Mouse (Mus musculus): ENCODE results near the gene Tle3. TPM values are rescaled to one million over a fixed set of nuclear protein-coding genes. Genes with fewer than 3 reads are reported as not detected.

Tle3 gene
- polyA plus RNA-seq, 1 experiment, result 121 TPM

DNA sequence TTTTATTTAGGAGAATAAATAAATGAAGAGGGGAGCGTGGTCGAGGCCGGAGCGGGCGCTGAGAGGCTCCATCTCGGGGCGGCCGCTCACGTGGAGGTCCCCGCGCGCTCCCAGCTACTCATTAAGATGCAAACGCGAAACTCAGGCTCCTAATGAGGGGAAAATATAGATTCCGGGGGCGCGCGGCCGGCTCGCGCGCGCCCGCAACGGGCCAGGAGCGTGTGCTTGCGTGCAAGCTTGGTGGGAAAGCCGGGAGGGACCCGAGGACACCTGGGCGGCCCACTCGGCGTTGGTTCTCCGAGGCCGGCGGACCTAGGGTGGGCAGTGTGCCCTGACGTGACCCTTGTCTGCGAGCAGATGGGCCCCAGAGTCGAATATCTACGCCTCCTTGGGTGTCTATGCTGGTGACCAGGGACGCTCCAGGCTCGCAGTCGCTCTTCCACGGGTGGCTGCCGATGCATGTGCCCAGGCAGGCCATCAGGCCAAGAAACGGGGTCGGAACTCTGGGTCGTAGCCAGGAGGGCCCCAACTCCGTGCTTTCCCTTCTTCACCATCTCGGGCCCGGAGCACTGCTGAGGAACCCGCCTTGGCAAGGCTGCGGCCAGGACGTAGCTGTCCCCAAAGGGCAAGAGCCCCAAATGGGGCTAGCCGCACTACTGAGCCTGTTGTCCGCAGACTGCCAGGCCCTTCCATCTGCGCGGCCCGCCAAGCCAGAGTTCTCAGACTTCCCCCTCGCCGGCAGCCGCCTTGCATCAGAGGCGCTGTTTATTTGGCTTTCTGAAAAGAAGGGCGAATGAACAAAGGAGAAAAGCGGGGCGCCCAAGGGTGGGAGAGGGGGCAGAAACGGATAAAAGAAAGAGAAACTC, 1.0 kb upstream of the Tle3 start:
- peak; percentile 8; the same call in 1 of the 2 replicates for TF ChIP-seq POLR2A (IDR thresholded peaks at IDR 0.05; ENCODE audit: borderline replicate concordance, extremely low read depth, insufficient read depth, insufficient read length, poor library complexity, severe bottlenecking)
- TF ChIP-seq CTCF (IDR thresholded peaks at IDR 0.05; ENCODE audit: borderline replicate concordance, extremely low read depth, insufficient read depth, insufficient read length), result no peak
- DNase-seq (ENCODE audit: low read depth), result peak; percentile 88

DNA sequence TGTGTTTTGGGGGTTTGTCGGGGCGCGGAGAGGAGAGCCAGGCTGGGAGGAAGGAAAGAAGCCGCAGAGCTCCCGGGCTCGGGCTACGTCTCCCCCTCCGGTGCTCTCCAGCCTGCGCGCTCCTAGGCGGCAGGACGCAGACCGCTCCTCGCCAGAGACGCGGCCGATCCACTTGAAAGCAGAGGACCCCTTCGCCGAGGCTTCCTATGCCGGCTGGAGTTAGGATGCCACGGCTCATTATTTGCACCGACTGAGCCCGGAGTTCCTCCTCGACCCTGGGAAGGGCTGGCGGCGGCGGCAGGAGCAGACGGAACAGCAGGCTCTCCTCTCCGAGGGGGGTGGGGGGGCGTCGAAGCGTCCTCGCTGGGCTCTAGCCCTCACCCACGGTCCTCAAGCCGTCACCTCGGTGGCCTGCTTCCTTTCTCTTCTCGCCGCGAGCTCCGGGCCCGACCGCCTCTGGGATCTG, 377 bp downstream of the Tle3 start:
- TF ChIP-seq POLR2A (IDR thresholded peaks at IDR 0.05; ENCODE audit: borderline replicate concordance, extremely low read depth, insufficient read depth, insufficient read length, poor library complexity, severe bottlenecking) (no peak), CTCF (IDR thresholded peaks at IDR 0.05; ENCODE audit: borderline replicate concordance, extremely low read depth, insufficient read depth, insufficient read length) (no peak)
- DNase-seq (ENCODE audit: low read depth), result no peak

DNA sequence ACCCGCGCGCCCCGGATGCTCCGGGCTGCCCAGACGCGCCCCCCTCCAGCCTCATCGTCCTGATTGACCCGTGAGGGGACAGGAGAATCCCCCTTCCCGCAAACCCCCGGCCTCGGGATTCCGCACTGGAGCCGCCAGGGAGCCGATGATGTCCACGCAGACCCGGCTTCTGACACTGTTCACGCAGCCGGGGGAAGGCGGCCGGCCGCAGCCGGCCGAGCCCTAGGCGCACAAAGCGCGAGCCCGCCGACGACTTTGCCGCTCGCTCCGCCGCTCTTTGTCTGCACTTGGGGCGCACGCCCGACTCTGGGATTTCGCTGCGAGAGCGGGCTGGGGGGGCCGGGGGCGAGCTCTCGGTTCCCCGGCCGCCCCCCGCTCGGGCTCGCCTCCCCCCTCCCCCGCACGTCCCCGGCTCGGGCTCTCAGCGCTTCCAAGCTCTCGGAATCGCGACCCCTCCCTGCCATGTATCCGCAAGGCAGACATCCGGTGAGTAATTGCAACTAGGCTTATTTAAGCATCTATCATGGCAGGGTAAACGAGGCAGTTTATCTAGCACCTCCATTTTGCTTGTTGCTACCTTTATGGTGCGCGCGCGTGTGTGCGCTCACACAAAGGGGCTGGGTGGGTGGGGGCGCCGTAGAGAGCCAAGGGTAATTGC, 939 bp downstream of the Tle3 start:
- TF ChIP-seq CTCF (IDR thresholded peaks at IDR 0.05; ENCODE audit: borderline replicate concordance, extremely low read depth, insufficient read depth, insufficient read length) (no peak; the same call in 1 of the 2 replicates), POLR2A (IDR thresholded peaks at IDR 0.05; ENCODE audit: borderline replicate concordance, extremely low read depth, insufficient read depth, insufficient read length, poor library complexity, severe bottlenecking) (no peak)
- peak; percentile 84 for DNase-seq (ENCODE audit: low read depth)

DNA sequence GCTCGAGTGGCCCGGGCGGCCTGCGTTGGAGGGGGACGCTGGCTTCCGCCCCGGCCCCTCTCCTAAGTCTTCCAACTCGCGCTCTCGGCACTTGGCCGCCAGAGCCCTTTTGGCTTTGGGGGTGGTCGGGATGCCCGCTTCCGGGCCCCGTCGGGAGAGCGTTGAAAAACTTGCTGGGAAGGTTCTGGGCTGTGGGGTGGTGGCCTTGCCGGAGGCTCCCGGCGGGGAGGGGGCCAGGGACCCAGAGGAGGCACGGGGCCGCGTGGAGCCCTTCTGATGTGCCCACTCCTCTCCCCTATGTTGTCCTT, 1.4 kb downstream of the Tle3 start:
- DNase-seq (ENCODE audit: low read depth), result no peak
- TF ChIP-seq POLR2A (IDR thresholded peaks at IDR 0.05; ENCODE audit: borderline replicate concordance, extremely low read depth, insufficient read depth, insufficient read length, poor library complexity, severe bottlenecking) (no peak), CTCF (IDR thresholded peaks at IDR 0.05; ENCODE audit: borderline replicate concordance, extremely low read depth, insufficient read depth, insufficient read length) (no peak)

DNA sequence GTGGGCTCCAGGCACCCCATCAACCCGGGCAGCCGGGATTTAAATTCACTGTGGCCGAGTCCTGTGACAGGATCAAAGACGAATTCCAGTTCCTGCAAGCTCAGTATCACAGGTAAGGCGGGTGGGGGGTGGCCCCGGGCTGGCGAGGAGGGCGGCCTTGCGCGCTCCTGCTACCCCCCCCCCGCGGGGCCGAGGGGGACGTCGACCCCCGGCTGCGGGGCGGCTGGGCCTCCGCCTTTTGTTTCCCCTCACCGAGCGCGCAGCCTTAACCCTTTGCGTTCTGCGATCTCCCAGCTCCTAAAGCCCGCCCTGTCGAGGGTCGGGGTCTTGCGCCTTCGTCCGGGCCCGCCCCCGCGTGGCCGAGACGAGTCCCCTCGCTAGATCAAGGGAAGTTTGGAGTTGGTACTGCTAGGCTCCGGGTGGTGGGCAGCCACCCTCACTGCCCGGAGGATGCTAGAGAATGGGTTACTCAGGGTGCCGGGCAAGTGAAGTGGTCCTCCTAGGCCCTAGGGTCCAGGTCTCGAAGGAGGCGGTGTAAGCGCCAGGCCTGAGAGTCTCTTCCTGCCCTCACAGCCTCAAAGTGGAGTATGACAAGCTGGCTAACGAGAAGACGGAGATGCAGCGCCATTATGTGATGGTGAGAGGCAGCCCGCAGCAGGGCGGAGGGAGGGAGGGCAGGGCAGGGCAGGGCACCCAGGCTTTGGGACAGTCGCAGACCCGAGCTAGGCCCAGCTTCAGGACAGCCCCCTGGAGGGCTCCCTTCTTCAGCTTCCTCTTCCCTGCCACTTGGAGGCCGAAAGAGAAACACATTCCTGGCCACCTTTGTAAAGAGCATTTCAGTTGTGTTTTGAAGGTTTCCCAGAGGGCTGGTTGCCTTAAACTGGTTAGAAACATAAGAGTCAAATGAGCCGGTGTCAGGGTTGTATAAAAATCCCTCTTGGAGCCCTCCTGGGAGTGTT, 2.1 kb downstream of the Tle3 start:
- TF ChIP-seq POLR2A (IDR thresholded peaks at IDR 0.05; ENCODE audit: borderline replicate concordance, extremely low read depth, insufficient read depth, insufficient read length, poor library complexity, severe bottlenecking), result no peak
- TF ChIP-seq CTCF (IDR thresholded peaks at IDR 0.05; ENCODE audit: borderline replicate concordance, extremely low read depth, insufficient read depth, insufficient read length), result peak; percentile 4; the same call in 1 of the 2 replicates

DNA sequence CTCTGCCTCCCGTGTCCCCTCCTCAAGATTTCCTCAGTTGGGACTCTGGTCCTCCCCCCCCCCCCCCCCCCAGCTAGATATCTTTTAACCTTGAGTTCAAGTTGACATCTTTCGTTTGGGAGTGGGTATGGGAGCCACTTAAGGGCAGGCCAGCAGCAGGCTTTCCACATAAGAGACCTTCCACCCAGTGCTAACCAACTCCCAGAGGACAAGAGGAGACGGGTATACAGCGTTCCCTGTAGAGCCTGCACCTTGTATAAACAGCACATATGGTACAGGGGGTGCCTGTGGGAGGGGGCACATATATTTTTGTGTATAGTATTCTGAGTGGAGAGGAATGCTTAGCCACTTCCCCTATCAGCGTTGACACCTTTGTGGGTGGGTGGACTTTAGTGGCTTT, 2.8 kb downstream of the Tle3 start:
- no peak for DNase-seq (ENCODE audit: low read depth)
- no peak for TF ChIP-seq POLR2A (IDR thresholded peaks at IDR 0.05; ENCODE audit: borderline replicate concordance, extremely low read depth, insufficient read depth, insufficient read length, poor library complexity, severe bottlenecking)
- TF ChIP-seq CTCF (IDR thresholded peaks at IDR 0.05; ENCODE audit: borderline replicate concordance, extremely low read depth, insufficient read depth, insufficient read length), result no peak

More for the DNA sequence above, 2.1 kb downstream of the Tle3 start:
- peak; percentile 83 for DNase-seq (ENCODE audit: low read depth)

DNA sequence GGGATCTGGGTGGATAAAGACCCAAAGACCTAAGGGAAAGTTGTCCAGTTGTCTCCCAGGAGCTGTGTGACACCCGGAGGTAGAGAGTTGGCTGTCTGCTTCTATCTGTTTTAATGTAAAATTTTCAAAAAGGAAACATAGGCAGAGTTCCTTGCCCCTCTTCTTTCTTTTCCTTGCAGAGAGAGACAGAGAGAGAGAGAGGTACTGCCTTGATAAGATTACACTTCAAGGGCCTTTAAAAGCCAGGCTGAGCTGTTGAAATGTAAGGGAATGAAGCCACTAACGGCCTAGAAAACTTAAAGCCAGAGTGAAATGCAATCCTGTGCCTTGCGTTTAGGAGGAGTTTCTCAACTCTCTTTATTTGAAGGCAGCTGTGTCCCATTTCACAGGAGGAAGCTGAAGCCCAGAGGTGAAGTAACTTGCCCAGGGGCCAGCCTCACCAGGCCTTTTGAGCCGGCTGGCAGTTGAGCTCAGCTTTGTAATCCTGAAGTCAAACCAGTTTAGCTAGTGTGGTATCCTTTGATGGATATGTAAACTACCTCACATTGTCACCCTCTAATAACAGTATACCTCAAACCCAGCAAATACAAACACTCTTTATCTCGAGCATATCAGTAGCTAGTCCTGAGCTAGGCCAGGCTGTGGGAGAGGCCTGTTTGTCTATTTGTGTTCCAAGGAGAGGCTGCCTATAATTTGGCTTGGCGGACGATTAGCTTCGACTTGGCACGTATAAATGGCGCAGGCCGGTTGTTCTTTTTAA, 3.8 kb downstream of the Tle3 start:
- peak; percentile 78 for DNase-seq (ENCODE audit: low read depth)
- no peak for TF ChIP-seq POLR2A (IDR thresholded peaks at IDR 0.05; ENCODE audit: borderline replicate concordance, extremely low read depth, insufficient read depth, insufficient read length, poor library complexity, severe bottlenecking)
- no peak for TF ChIP-seq CTCF (IDR thresholded peaks at IDR 0.05; ENCODE audit: borderline replicate concordance, extremely low read depth, insufficient read depth, insufficient read length)

DNA sequence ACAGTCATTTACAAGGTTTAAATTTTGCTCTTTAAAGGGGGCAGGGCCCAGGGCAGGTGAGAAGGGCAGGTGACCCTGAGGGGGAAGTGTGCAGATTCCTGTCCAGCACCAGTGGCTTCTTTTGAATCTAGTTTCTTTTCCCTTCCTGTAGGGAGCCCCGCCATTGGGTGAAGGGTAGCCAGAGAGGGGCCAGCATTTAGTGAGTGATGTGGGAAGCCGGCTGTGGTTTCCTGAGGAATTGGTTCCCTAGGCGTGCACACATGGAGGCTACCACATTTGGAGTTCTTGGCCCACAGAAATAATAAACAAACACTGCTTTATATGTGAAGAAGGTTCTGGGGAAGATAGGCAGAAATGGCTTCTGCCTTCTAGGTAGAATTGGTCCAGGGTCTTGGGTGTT, 4.5 kb downstream of the Tle3 start:
- DNase-seq (ENCODE audit: low read depth), result no peak
- TF ChIP-seq CTCF (IDR thresholded peaks at IDR 0.05; ENCODE audit: borderline replicate concordance, extremely low read depth, insufficient read depth, insufficient read length) (no peak), POLR2A (IDR thresholded peaks at IDR 0.05; ENCODE audit: borderline replicate concordance, extremely low read depth, insufficient read depth, insufficient read length, poor library complexity, severe bottlenecking) (no peak)

DNA sequence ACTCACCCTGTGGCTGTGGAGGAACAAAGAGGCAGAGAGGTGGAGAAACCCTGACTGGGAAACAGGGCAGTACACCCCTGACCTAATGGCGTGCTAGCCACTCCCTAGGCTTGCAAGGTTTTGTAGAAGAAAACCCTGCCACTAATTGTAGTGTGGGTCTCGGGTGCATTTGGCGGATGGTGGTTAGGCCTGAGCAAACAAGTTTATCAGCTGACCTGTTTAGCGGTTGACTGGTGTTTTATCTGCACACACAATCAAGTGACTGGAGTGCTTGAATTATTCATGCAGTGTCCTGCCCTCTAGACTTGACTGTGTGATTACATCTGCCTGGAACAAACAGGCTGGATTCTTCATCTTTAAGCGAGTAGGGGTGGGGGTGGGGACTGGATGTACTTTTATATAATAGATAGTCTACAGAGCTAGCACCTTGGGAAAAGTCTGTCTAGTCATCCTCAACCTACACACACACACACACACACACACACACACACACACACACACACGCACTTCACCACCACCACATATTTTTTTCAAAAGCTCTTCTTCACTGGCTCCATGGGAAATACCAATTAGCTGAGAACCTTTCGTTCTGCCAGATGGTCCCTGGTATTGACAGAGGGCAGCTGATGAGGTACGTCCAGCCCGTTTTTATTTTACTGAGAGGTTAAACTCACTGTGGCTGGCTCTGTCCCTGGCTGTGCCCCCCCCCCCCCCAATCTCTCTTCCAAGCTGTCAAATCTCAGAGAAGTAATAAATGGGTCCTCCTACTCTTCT, 5.7 kb downstream of the Tle3 start:
- peak; percentile 88 for DNase-seq (ENCODE audit: low read depth)
- TF ChIP-seq POLR2A (IDR thresholded peaks at IDR 0.05; ENCODE audit: borderline replicate concordance, extremely low read depth, insufficient read depth, insufficient read length, poor library complexity, severe bottlenecking) (no peak), CTCF (IDR thresholded peaks at IDR 0.05; ENCODE audit: borderline replicate concordance, extremely low read depth, insufficient read depth, insufficient read length) (no peak)

DNA sequence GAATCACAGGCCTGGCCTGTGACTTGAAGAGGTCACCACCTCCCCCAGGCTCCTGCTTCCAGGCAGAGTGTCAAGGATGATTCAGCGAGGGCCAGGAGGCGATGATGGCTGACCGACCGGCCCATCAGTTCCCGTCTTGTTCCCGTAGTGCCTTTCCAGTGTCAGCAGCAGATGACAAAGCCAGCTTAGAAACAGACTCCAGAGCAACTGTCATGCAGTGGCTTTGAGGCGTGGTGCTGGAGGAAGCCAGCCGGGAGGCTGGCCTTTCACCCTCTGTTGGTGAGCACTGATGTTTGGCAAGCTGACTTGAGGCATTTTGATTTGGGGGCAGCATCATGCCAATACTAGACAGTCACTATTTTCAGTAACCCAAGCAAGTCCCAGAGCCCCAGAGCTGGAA, 6.3 kb downstream of the Tle3 start:
- TF ChIP-seq CTCF (IDR thresholded peaks at IDR 0.05; ENCODE audit: borderline replicate concordance, extremely low read depth, insufficient read depth, insufficient read length) (no peak), POLR2A (IDR thresholded peaks at IDR 0.05; ENCODE audit: borderline replicate concordance, extremely low read depth, insufficient read depth, insufficient read length, poor library complexity, severe bottlenecking) (no peak)
- peak; percentile 60 for DNase-seq (ENCODE audit: low read depth)

Data from brain, embryonic 14.5 days (tissue).